Comparison of ENCODE assay signal across 21 mouse cellular contexts in genomic region chr17:71721019-71721418, GRCm38 (mm10). TPM values are rescaled to one million over a fixed set of nuclear protein-coding genes. Genes with fewer than 3 reads are reported as not detected.
DNase-seq lines count a peak whose midpoint lies in the region; ATAC-seq and TF ChIP-seq lines count a peak whose summit lies in the region.
"Had no signal": no experiment of that assay in that cellular context is flagged by ENCODE, and none has a peak within 500 bp of the region (broad histone marks: within the 10 kb centered on the region; RNA-seq: fewer than 3 reads in every experiment).

No protein-coding gene starts in this region.

- no peaks in the 10 kb centered on the region for H3K9me3 ChIP-seq in heart, embryonic 16.5 days (replicated peaks; ENCODE audit: control insufficient read depth, low read length)
- H3K9me3 ChIP-seq: embryonic facial prominence, embryonic 13.5 days; forebrain, embryonic 10.5 days; liver, embryonic 13.5 days; neural tube, embryonic 13.5 days had no signal

- ATAC-seq in heart, embryonic 16.5 days (replicated peaks; ENCODE audit: extremely low read depth, insufficient read depth, low FRiP score) = peak; percentile 95

- DNase-seq in heart, adult 18-20 months = peak; percentile 51 to 75
- DNase-seq in heart, postnatal 36 days = no peak
- peak in 1 of 2 experiments; percentile 65 for DNase-seq in heart, adult 2 months
- no peak for DNase-seq in lung, postnatal 10 days
- DNase-seq in thymus, postnatal 0 days (ENCODE audit: low spot score) = no peak
- DNase-seq in right cerebral cortex, postnatal 10 days (ENCODE audit: low spot score in 2 of 2) = no peak
- DNase-seq: kidney, adult 8-10 months; kidney, postnatal 4 days; layer of hippocampus, postnatal 36 days; liver, embryonic 13.5 days; right cerebral cortex, adult 18-20 months had no signal

- no peaks in the 10 kb centered on the region; the same call in 1 of the 2 replicates for H3K36me3 ChIP-seq in heart, adult 2 months (ENCODE audit: control insufficient read depth, insufficient read depth, low read length)
- no peaks in the 10 kb centered on the region for H3K36me3 ChIP-seq in heart, embryonic 16.5 days (ENCODE audit: control insufficient read depth, insufficient read depth)
- H3K36me3 ChIP-seq: embryonic facial prominence, embryonic 13.5 days; forebrain, embryonic 10.5 days; G1E; liver, embryonic 13.5 days; neural tube, embryonic 13.5 days had no signal

- H3K27ac ChIP-seq in heart, adult 2 months = peak overlapping the region; percentile 89
- H3K27ac ChIP-seq in heart, embryonic 16.5 days (ENCODE audit: low read length) = peak overlapping the region; percentile 97
- H3K27ac ChIP-seq: embryonic facial prominence, embryonic 13.5 days; forebrain, embryonic 10.5 days; liver, embryonic 13.5 days; neural tube, embryonic 13.5 days had no signal

- H3K4me3 ChIP-seq in heart, adult 2 months = no peak overlapping the region
- no peak overlapping the region for H3K4me3 ChIP-seq in heart, embryonic 16.5 days (ENCODE audit: low read length)
- H3K4me3 ChIP-seq: embryonic facial prominence, embryonic 13.5 days; forebrain, embryonic 10.5 days; liver, embryonic 13.5 days; neural tube, embryonic 13.5 days had no signal

- no peak overlapping the region for H3K9ac ChIP-seq in heart, adult 2 months (ENCODE audit: low read depth, low read length)
- H3K9ac ChIP-seq in heart, embryonic 16.5 days (ENCODE audit: low read length) = peak overlapping the region; percentile 61
- H3K9ac ChIP-seq: embryonic facial prominence, embryonic 13.5 days; liver, embryonic 13.5 days; neural tube, embryonic 13.5 days had no signal

- intact Hi-C loops in heart, postnatal 36 days (cut with DNase I) = loop anchor here (2.0 kb wide), 1 partner anchor 16 kb away; no protein-coding TSS in a partner anchor
- intact Hi-C loops in heart, adult 2 months (cut with DNase I) = loop anchor here (1.0 kb wide), 1 partner anchor 25 kb away; no protein-coding TSS in a partner anchor

- 34% methylated on average over 3 of the region's 3 CpGs for WGBS in heart, adult 2 months
- 30% methylated on average over 3 of the region's 3 CpGs for WGBS in heart, embryonic 16.5 days

- H3K4me1 ChIP-seq in heart, adult 2 months (ENCODE audit: control insufficient read depth, insufficient read depth, low read length) = peaks cover 7% of the 10 kb centered on the region; the same call in 1 of the 2 replicates
- peaks cover 19% of the 10 kb centered on the region for H3K4me1 ChIP-seq in heart, embryonic 16.5 days (ENCODE audit: control insufficient read depth, insufficient read depth, low read length)
- H3K4me1 ChIP-seq: embryonic facial prominence, embryonic 13.5 days; forebrain, embryonic 10.5 days; liver, embryonic 13.5 days; neural tube, embryonic 13.5 days had no signal

- H3K79me2 ChIP-seq in heart, adult 2 months (replicated peaks; ENCODE audit: control insufficient read depth, insufficient read depth, low read length) = no peaks in the 10 kb centered on the region

- peak; percentile 79 for TF ChIP-seq EP300 in heart, adult 2 months (IDR thresholded peaks at IDR 0.05; ENCODE audit: insufficient read depth, low read depth, low read length)

- TF ChIP-seq POLR2A in heart, adult 2 months (IDR thresholded peaks at IDR 0.05; ENCODE audit: insufficient read depth, low read depth, low read length) = no peak

- TF ChIP-seq CTCF in heart, adult 2 months (IDR thresholded peaks at IDR 0.05) = peak; percentile 26; the same call in 1 of the 2 replicates

- peak overlapping the region; percentile 33; the same call in 1 of the 2 replicates for H3K4me2 ChIP-seq in heart, embryonic 16.5 days (ENCODE audit: low read depth, low read length)
- H3K4me2 ChIP-seq: embryonic facial prominence, embryonic 13.5 days; liver, embryonic 13.5 days; neural tube, embryonic 13.5 days had no signal

- H3K27me3 ChIP-seq in heart, adult 2 months (ENCODE audit: control insufficient read depth, insufficient read depth, low read length) = no peaks in the 10 kb centered on the region
- no peaks in the 10 kb centered on the region for H3K27me3 ChIP-seq in heart, embryonic 16.5 days (ENCODE audit: control insufficient read depth, insufficient read depth, low read length)
- H3K27me3 ChIP-seq: embryonic facial prominence, embryonic 13.5 days; liver, embryonic 13.5 days; neural tube, embryonic 13.5 days had no signal

RNA-seq across cellular contexts. Expression of gene Pcare, which starts 31.7 kb away (rescaled TPM):
- total RNA-seq in heart, adult 18-20 months (2021) = under 1 TPM; 0.41 to 0.74 TPM
- total RNA-seq in heart, postnatal 36 days (2021) = under 1 TPM; 0.14 to 0.41 TPM
- total RNA-seq in heart, adult 2 months (2021) = under 1 TPM; 0.26 to 0.45 TPM
- polyA plus RNA-seq in heart, adult 2 months (2012; rRNA removed) = 0.02 and 0.15 TPM in 2 replicates
- polyA plus RNA-seq in heart, embryonic 16.5 days (2015; fragmentation: Nextera tagmentation; extraction: Ambion mirVana) = 0.03 TPM in 1 of 2 replicates, not detected in the other
- not detected in 2 replicates for polyA plus RNA-seq in thymus, postnatal 0 days (2015; fragmentation: Nextera tagmentation; extraction: Ambion mirVana)
- total RNA-seq: common myeloid progenitor, adult 5-6 weeks; hematopoietic stem cell, adult 5-6 weeks; monocyte, adult 5-6 weeks had no signal
- polyA plus RNA-seq: embryonic facial prominence, embryonic 13.5 days; forebrain, embryonic 10.5 days; G1E; lung, embryonic 16.5 days; neural tube, embryonic 13.5 days; urinary bladder, adult 2 months had no signal

RNA-seq across cellular contexts. Expression of gene Clip4, which starts 47.3 kb away (rescaled TPM):
- total RNA-seq in heart, adult 18-20 months (2021) = 100 to 1,000 TPM; 256 to 257 TPM
- total RNA-seq in heart, postnatal 36 days (2021) = 100 to 1,000 TPM; 244 to 259 TPM
- 100 to 1,000 TPM; 220 to 268 TPM for total RNA-seq in heart, adult 2 months (2021)
- 121 and 213 TPM in 2 replicates for polyA plus RNA-seq in heart, adult 2 months (2012; rRNA removed)
- 35.8 and 37.2 TPM in 2 replicates for polyA plus RNA-seq in heart, embryonic 16.5 days (2015; fragmentation: Nextera tagmentation; extraction: Ambion mirVana)
- polyA plus RNA-seq in thymus, postnatal 0 days (2015; fragmentation: Nextera tagmentation; extraction: Ambion mirVana) = 30.4 and 32.5 TPM in 2 replicates
- total RNA-seq: common myeloid progenitor, adult 5-6 weeks; hematopoietic stem cell, adult 5-6 weeks had no signal
- polyA plus RNA-seq: G1E had no signal

RNA-seq across cellular contexts. Expression of gene Togaram2, which starts 48.0 kb away (rescaled TPM):
- total RNA-seq in heart, adult 18-20 months (2021) = 1 to 10 TPM; 4.7 to 5.4 TPM
- total RNA-seq in heart, postnatal 36 days (2021) = 1 to 10 TPM; 3.9 to 5.9 TPM
- total RNA-seq in heart, adult 2 months (2021) = 1 to 10 TPM; 5.4 to 5.5 TPM
- 5.3 and 5.9 TPM in 2 replicates for polyA plus RNA-seq in heart, adult 2 months (2012; rRNA removed)
- 2.3 and 3.1 TPM in 2 replicates for polyA plus RNA-seq in heart, embryonic 16.5 days (2015; fragmentation: Nextera tagmentation; extraction: Ambion mirVana)
- 0.53 and 0.62 TPM in 2 replicates for polyA plus RNA-seq in thymus, postnatal 0 days (2015; fragmentation: Nextera tagmentation; extraction: Ambion mirVana)
- total RNA-seq: common myeloid progenitor, adult 5-6 weeks; hematopoietic stem cell, adult 5-6 weeks; monocyte, adult 5-6 weeks had no signal
- polyA plus RNA-seq: forebrain, embryonic 10.5 days; G1E; liver, embryonic 13.5 days had no signal

Comparison
In these comparisons a context has a peak if more than half of its experiments do, and no peak if none do; other contexts are left out.
1. DNase-seq: peak in heart, adult 18-20 months (2 of 2); none in heart, postnatal 36 days (0 of 2), lung, postnatal 10 days (single experiment), thymus, postnatal 0 days (single experiment) and right cerebral cortex, postnatal 10 days (0 of 2).